Mouse (Mus musculus): ENCODE results near the gene Ephb3. TPM values are rescaled to one million over a fixed set of nuclear protein-coding genes. Genes with fewer than 3 reads are reported as not detected.
"Not testable (repeated sequence)": the region's sequence is repeated elsewhere in the genome, so short reads cannot be mapped to it uniquely, and the experiment has no call there.

Gene Ephb3
- total RNA-seq (2014; rRNA removed; ENCODE audit: low replicate concordance) (8.5 and 9.6 TPM in 2 replicates), polyA plus RNA-seq (2015; fragmentation: Nextera tagmentation; extraction: Ambion mirVana) (6.2 and 6.8 TPM in 2 replicates)

- peak; percentile 100 for DNase-seq (ENCODE audit: low spot score)
- Histone ChIP-seq H3K4me2 (ENCODE audit: low read depth, low read length) (peak within 1 kb of the TSS; percentile 70), H3K4me3 (ENCODE audit: low read depth, low read length) (peak within 1 kb of the TSS; percentile 65), H3K9me3 (replicated peaks; ENCODE audit: control insufficient read depth, low read length) (no peaks in the 10 kb centered on the region), H3K4me1 (ENCODE audit: control insufficient read depth, insufficient read depth) (peaks cover 13% of the 10 kb centered on the region; the same call in 1 of the 2 replicates), H3K36me3 (replicated peaks; ENCODE audit: control insufficient read depth, insufficient read depth, low read length) (no peaks in the 10 kb centered on the region), H3K27me3 (ENCODE audit: control insufficient read depth, insufficient read depth, low read length) (no peaks in the 10 kb centered on the region), H3K27ac (ENCODE audit: low read depth) (peak within 1 kb of the TSS; percentile 67), H3K9ac (replicated peaks; ENCODE audit: low read depth, low read length) (peak within 1 kb of the TSS; percentile 75)
- under 1% methylated on average over 50 of the region's 51 CpGs for WGBS
- ATAC-seq (ENCODE audit: insufficient read depth, low read depth): peak; percentile 98
- 0 out of 2 replicates have a peak, but pooled peaks have one; percentile 13 for TF ChIP-seq EP300 (IDR thresholded peaks at IDR 0.05; ENCODE audit: low read depth)
- TF ChIP-seq CTCF (IDR thresholded peaks at IDR 0.05; ENCODE audit: low read depth): peak; percentile 88
Observed at GRCm38 (mm10) chr16:21204367-21205092, at the start of gene Ephb3. Gene Ephb3, plus strand, starts transcription at chr16:21204755.

- H3K4me3 ChIP-seq (ENCODE audit: low read depth, low read length); ATAC-seq (ENCODE audit: insufficient read depth, low read depth); DNase-seq (ENCODE audit: low spot score); H3K4me2 ChIP-seq (ENCODE audit: low read depth, low read length); H3K9ac ChIP-seq (replicated peaks; ENCODE audit: low read depth, low read length); H3K36me3 ChIP-seq (replicated peaks; ENCODE audit: control insufficient read depth, insufficient read depth, low read length); H3K27me3 ChIP-seq (ENCODE audit: control insufficient read depth, insufficient read depth, low read length); H3K27ac ChIP-seq (ENCODE audit: low read depth); H3K9me3 ChIP-seq (replicated peaks; ENCODE audit: control insufficient read depth, low read length); H3K4me1 ChIP-seq (ENCODE audit: control insufficient read depth, insufficient read depth): not testable (repeated sequence)
Observed at GRCm38 (mm10) chr16:21156261-21156660, 48.3 kb upstream of the Ephb3 start.

GRCm38 (mm10) chr16:21159226-21159625 is 45.3 kb upstream of the Ephb3 start:
- H3K4me3 ChIP-seq (ENCODE audit: low read depth, low read length); DNase-seq (ENCODE audit: low spot score); H3K9ac ChIP-seq (replicated peaks; ENCODE audit: low read depth, low read length); H3K9me3 ChIP-seq (replicated peaks; ENCODE audit: control insufficient read depth, low read length); H3K27me3 ChIP-seq (ENCODE audit: control insufficient read depth, insufficient read depth, low read length); H3K4me1 ChIP-seq (ENCODE audit: control insufficient read depth, insufficient read depth); ATAC-seq (ENCODE audit: insufficient read depth, low read depth); H3K36me3 ChIP-seq (replicated peaks; ENCODE audit: control insufficient read depth, insufficient read depth, low read length); H3K4me2 ChIP-seq (ENCODE audit: low read depth, low read length); H3K27ac ChIP-seq (ENCODE audit: low read depth): not testable (repeated sequence)
- WGBS: 88% methylated on average over 1 of the region's 1 CpGs

- not testable (repeated sequence) for H3K4me1 ChIP-seq (ENCODE audit: control insufficient read depth, insufficient read depth); H3K9me3 ChIP-seq (replicated peaks; ENCODE audit: control insufficient read depth, low read length); H3K27me3 ChIP-seq (ENCODE audit: control insufficient read depth, insufficient read depth, low read length); DNase-seq (ENCODE audit: low spot score); H3K4me2 ChIP-seq (ENCODE audit: low read depth, low read length); H3K9ac ChIP-seq (replicated peaks; ENCODE audit: low read depth, low read length); ATAC-seq (ENCODE audit: insufficient read depth, low read depth); H3K36me3 ChIP-seq (replicated peaks; ENCODE audit: control insufficient read depth, insufficient read depth, low read length); H3K4me3 ChIP-seq (ENCODE audit: low read depth, low read length); H3K27ac ChIP-seq (ENCODE audit: low read depth)
- 88% methylated on average over 3 of the region's 3 CpGs for WGBS
Observed at GRCm38 (mm10) chr16:21163423-21163822, 41.1 kb upstream of the Ephb3 start.

- DNase-seq (ENCODE audit: low spot score); H3K4me2 ChIP-seq (ENCODE audit: low read depth, low read length); H3K4me3 ChIP-seq (ENCODE audit: low read depth, low read length); H3K36me3 ChIP-seq (replicated peaks; ENCODE audit: control insufficient read depth, insufficient read depth, low read length); H3K27me3 ChIP-seq (ENCODE audit: control insufficient read depth, insufficient read depth, low read length); H3K9ac ChIP-seq (replicated peaks; ENCODE audit: low read depth, low read length); H3K4me1 ChIP-seq (ENCODE audit: control insufficient read depth, insufficient read depth); H3K9me3 ChIP-seq (replicated peaks; ENCODE audit: control insufficient read depth, low read length); H3K27ac ChIP-seq (ENCODE audit: low read depth): not testable (repeated sequence)
- 15% methylated on average over 17 of the region's 19 CpGs for WGBS
- peak; percentile 30; the same call in 1 of the 2 replicates for ATAC-seq (ENCODE audit: insufficient read depth, low read depth)
Observed at GRCm38 (mm10) chr16:21165343-21166220, 39.0 kb upstream of the Ephb3 start.

Data from heart, postnatal 0 days (tissue).